Mouse (Mus musculus) heart, adult 8-10 months (tissue): Measurements from ENCODE around the gene Rbfox2. TPM values are rescaled to one million over a fixed set of nuclear protein-coding genes. Genes with fewer than 3 reads are reported as not detected.
A peak's percentile ranks its signal among the peaks of the same experiment; 100 is the strongest.

Experiments used
- DNase-seq: peaks from one replicate; pipeline ENCODE4 v3.0.0; 2022; ENCODE audit warnings: low spot score
- total RNA-seq, 4 experiments: library from RNA; stranded (reverse); gene quantifications; 2 replicates each; pipeline ENCODE4 v1.2.4; 2022

Gene Rbfox2
- total RNA-seq, 4 experiments from 2014 or later = 87.6 to 108 (median 101) TPM

GRCm38 (mm10) chr15:77331444-77331843, 24.6 kb upstream of the Rbfox2 start:
- no peak for DNase-seq

- DNase-seq = no peak
Measured at GRCm38 (mm10) chr15:77329681-77330180, 22.9 kb upstream of the Rbfox2 start.

- DNase-seq = no peak
Measured at GRCm38 (mm10) chr15:77326361-77326760, 19.6 kb upstream of the Rbfox2 start.

- no peak for DNase-seq
Measured at GRCm38 (mm10) chr15:77324426-77324825, 17.6 kb upstream of the Rbfox2 start.

- DNase-seq = no peak
Measured at GRCm38 (mm10) chr15:77323226-77323625, 16.4 kb upstream of the Rbfox2 start.

- DNase-seq = no peak
Measured at GRCm38 (mm10) chr15:77313701-77314100, 6.9 kb upstream of the Rbfox2 start.

- no peak for DNase-seq
Measured at GRCm38 (mm10) chr15:77312796-77313195, 6.0 kb upstream of the Rbfox2 start.

- no peak for DNase-seq
Measured at GRCm38 (mm10) chr15:77307767-77308495, 1.1 kb upstream of the Rbfox2 start.

- DNase-seq = peak; percentile 59
Measured at GRCm38 (mm10) chr15:77305852-77306546, 805 bp downstream of the Rbfox2 start.

GRCm38 (mm10) chr15:77304960-77305359, 1.8 kb downstream of the Rbfox2 start:
- DNase-seq = no peak

- no peak for DNase-seq
Measured at GRCm38 (mm10) chr15:77301122-77301521, 5.7 kb downstream of the Rbfox2 start.

- no peak for DNase-seq
Measured at GRCm38 (mm10) chr15:77298564-77298963, 8.2 kb downstream of the Rbfox2 start.

GRCm38 (mm10) chr15:77296635-77297034, 10.2 kb downstream of the Rbfox2 start:
- no peak for DNase-seq

GRCm38 (mm10) chr15:77293493-77293892, 13.3 kb downstream of the Rbfox2 start:
- no peak for DNase-seq

GRCm38 (mm10) chr15:77292381-77292780, 14.4 kb downstream of the Rbfox2 start:
- no peak for DNase-seq

GRCm38 (mm10) chr15:77291471-77291870, 15.3 kb downstream of the Rbfox2 start:
- DNase-seq = no peak

- no peak for DNase-seq
Measured at GRCm38 (mm10) chr15:77290352-77290751, 16.5 kb downstream of the Rbfox2 start.

GRCm38 (mm10) chr15:77280130-77280529, 26.7 kb downstream of the Rbfox2 start:
- DNase-seq = no peak

GRCm38 (mm10) chr15:77278825-77279224, 28.0 kb downstream of the Rbfox2 start:
- DNase-seq = peak; percentile 64

GRCm38 (mm10) chr15:77276838-77277725, 29.7 kb downstream of the Rbfox2 start:
- no peak for DNase-seq

- no peak for DNase-seq
Measured at GRCm38 (mm10) chr15:77276300-77276699, 30.5 kb downstream of the Rbfox2 start.

GRCm38 (mm10) chr15:77275572-77275971, 31.2 kb downstream of the Rbfox2 start:
- DNase-seq = no peak
